Mouse (Mus musculus) small intestine, adult 2 months (tissue): ENCODE measurements at regions not wholly inside any gene's neighbourhood (a gene's known extent, or its start where the extent isn't known, plus 50 kb on each side); places are given as distances from the start of the nearest gene placed in this dataset.
A peak's percentile ranks its signal among the peaks of the same experiment; 100 is the strongest.

Experiments used
- H3K27ac ChIP-seq: fragments of 200-500 bp; 2 replicates; pipeline ENCODE4 v1.5.1; 2012; ENCODE audit warnings: low read depth, low read length, control low read depth, inconsistent platforms; ENCODE audit not compliant: insufficient read depth
- H3K27me3 ChIP-seq: fragments of 200-500 bp; 2 replicates; pipeline ENCODE4 v1.6.1; 2012; ENCODE audit warnings: mild to moderate bottlenecking, moderate library complexity, low read length, inconsistent platforms; ENCODE audit not compliant: control insufficient read depth, insufficient read depth
- H3K36me3 ChIP-seq: fragments of 200-500 bp; 2 replicates; pipeline ENCODE4 v1.6.1; 2012; ENCODE audit warnings: mild to moderate bottlenecking, low read length, control low read depth, inconsistent platforms; ENCODE audit not compliant: control insufficient read depth, insufficient read depth
- H3K4me1 ChIP-seq: fragments of 200-500 bp; 2 replicates; pipeline ENCODE4 v1.6.1; 2012; ENCODE audit warnings: low read length, inconsistent platforms, mixed read lengths; ENCODE audit not compliant: control insufficient read depth, insufficient read depth, insufficient read length
- H3K4me3 ChIP-seq: fragments of 200-500 bp; 2 replicates; pipeline ENCODE4 v1.5.1; 2012; ENCODE audit warnings: low read depth, mild to moderate bottlenecking, control low read depth, inconsistent platforms, low read length, moderate library complexity
- CTCF ChIP-seq: fragments of 200-500 bp; IDR thresholded peaks from 2 replicates; pipeline ENCODE4 v1.5.1; 2012; ENCODE audit warnings: low read depth, mild to moderate bottlenecking, control low read depth, inconsistent platforms, low read length, moderate library complexity, mixed read lengths; ENCODE audit not compliant: insufficient replicate concordance, insufficient read length; ENCODE audit errors: extremely low read depth
- POLR2A ChIP-seq: fragments of 200-500 bp; IDR thresholded peaks from 2 replicates; pipeline ENCODE4 v1.6.1; 2012; ENCODE audit warnings: low read depth, mild to moderate bottlenecking, control low read depth, inconsistent platforms, low read length, moderate library complexity
- WGBS: fragments of 180-500 bp; shearing (Covaris S2); methylation state at CpG from one replicate; pipeline ENCODE4 v1.1.7; 2018; 5-methylcytosine and 5-hydroxymethylcytosine counted together

- H3K4me3 ChIP-seq = no peak overlapping the region
- H3K27ac ChIP-seq = no peak overlapping the region
- 81% methylated on average over 8 of the region's 8 CpGs for WGBS
- no peaks in the 10 kb centered on the region for H3K27me3 ChIP-seq
- TF ChIP-seq CTCF (no peak), POLR2A (no peak)
- H3K36me3 ChIP-seq = no peaks in the 10 kb centered on the region
- H3K4me1 ChIP-seq = no peaks in the 10 kb centered on the region
These were observed 630.4 kb upstream of the A1bg start for GRCm38 (mm10) chr15:61553081-61553680.

- Histone ChIP-seq H3K4me3 (no peak overlapping the region), H3K27ac (no peak overlapping the region), H3K27me3 (no peaks in the 10 kb centered on the region), H3K36me3 (no peaks in the 10 kb centered on the region), H3K4me1 (no peaks in the 10 kb centered on the region)
- TF ChIP-seq POLR2A (no peak), CTCF (no peak)
- WGBS = 83% methylated on average over 5 of the region's 5 CpGs
These were observed 628.4 kb upstream of the A1bg start for GRCm38 (mm10) chr15:61551206-61551605.

- no peaks in the 10 kb centered on the region for H3K36me3 ChIP-seq
- TF ChIP-seq CTCF (no peak), POLR2A (no peak)
- 62% methylated on average over 4 of the region's 4 CpGs for WGBS
- H3K4me3 ChIP-seq = no peak overlapping the region
- no peaks in the 10 kb centered on the region for H3K4me1 ChIP-seq
- H3K27me3 ChIP-seq = no peaks in the 10 kb centered on the region
- no peak overlapping the region for H3K27ac ChIP-seq
These were observed 625.6 kb upstream of the A1bg start for GRCm38 (mm10) chr15:61548400-61548799.

DNA sequence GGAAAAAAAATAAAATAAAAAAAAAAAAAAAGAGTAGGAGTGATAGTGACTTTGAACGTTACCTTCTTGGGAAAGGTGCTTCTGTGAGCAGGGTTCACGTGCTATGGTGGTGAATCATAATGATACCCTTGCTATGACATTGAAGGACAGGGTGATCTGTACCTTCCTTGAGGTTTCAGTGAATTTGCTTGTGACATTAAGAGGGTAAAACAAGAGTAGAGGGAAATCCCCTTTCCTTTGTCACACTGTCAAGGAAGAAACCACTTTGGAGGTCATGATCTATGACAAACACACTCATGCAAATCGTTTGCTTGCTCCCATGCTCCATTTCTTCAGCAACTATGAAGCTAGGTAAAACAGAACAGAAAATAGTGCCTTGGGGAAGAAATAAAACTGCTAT is 623.8 kb upstream of the A1bg start:
- WGBS = 73% methylated on average over 3 of the region's 3 CpGs
- no peaks in the 10 kb centered on the region for H3K27me3 ChIP-seq
- H3K4me1 ChIP-seq = 0 out of 2 replicates have a peak, but pooled peaks cover 1% of the 10 kb centered on the region
- no peak overlapping the region for H3K27ac ChIP-seq
- no peaks in the 10 kb centered on the region for H3K36me3 ChIP-seq
- TF ChIP-seq POLR2A (no peak), CTCF (no peak)
- H3K4me3 ChIP-seq = no peak overlapping the region

DNA sequence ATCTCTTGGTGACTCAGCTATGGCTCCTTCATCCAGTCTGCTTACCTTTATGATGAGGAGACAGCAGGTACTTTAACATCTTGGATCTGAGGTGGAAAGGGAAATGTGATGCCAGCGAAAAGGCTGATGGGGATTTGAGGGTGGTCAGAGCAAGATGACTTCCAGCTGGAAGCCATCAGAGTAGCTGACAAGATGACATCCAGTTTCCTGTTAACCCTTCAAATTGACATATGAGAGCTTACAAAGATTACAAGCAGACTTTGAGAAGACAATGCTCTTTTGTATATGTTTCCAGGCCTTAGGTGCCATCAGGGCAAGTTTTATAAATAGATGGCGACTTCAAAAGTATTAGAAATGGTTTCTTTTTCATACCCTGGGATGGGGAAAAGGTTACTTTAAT is 621.3 kb upstream of the A1bg start:
- TF ChIP-seq CTCF = no peak
- Histone ChIP-seq H3K4me1 (peaks cover 5% of the 10 kb centered on the region; the same call in 1 of the 2 replicates), H3K27ac (no peak overlapping the region), H3K27me3 (no peaks in the 10 kb centered on the region), H3K36me3 (no peaks in the 10 kb centered on the region), H3K4me3 (no peak overlapping the region)
- 86% methylated on average over 2 of the region's 2 CpGs for WGBS

DNA sequence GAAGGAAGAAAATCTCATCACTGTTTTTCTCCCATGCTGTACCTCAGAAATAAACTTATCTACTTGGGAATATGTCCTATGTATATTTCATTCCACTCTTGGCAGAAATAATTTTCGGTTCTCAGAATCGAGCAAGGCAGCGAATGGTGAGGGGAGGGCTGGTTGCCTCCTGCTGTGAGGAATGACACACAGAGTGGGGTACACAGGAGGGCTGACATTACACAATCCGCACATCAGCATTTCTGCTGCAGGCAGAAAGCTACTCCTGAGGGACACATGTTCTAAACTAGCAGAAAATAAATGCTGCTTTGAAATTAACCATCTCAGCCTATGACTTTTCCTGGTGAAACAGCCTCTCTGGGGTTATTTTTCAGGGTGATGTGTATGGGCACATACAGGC is 618.8 kb upstream of the A1bg start:
- no peak for TF ChIP-seq POLR2A
- no peak for TF ChIP-seq CTCF

DNA sequence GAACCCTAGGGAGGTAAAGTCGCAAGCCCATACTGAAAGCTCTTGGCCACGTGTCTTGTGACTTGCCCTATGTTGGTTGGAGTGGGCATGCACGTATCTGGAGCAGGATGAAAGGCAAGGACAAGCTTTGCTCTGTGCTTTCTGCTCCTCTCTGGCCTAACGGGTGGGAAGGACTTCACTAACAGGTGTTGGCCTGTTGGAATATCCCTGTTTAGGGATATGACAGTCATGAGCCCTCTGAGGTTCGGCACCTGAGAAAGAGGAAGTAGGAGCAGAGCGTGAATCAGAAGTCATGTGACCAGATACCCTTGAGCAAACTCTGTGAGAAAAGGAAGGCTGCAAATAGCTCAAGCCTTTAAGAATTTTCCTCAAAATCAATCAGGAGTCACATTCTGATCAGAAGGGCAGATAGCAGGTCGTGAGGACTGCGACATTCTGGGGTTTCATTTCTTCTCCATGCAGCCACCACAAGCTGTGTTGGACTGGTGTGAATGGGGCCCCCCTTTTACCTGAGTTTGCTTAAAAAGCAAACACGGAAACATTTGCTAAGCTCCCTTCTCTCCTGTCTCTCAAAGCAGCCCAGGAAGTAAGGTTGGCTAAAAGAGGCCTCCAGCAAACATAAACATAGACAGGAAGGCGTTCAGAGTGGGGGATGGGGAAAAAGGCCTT is 618.1 kb upstream of the A1bg start:
- TF ChIP-seq POLR2A (no peak), CTCF (no peak)
- no peaks in the 10 kb centered on the region for H3K27me3 ChIP-seq
- peaks cover 7% of the 10 kb centered on the region; the same call in 1 of the 2 replicates for H3K4me1 ChIP-seq
- H3K4me3 ChIP-seq = no peak overlapping the region
- WGBS = 35% methylated on average over 10 of the region's 10 CpGs
- no peaks in the 10 kb centered on the region for H3K36me3 ChIP-seq
- peak overlapping the region; percentile 15; the same call in 1 of the 2 replicates for H3K27ac ChIP-seq

More for the DNA sequence above, 618.8 kb upstream of the A1bg start:
- H3K36me3 ChIP-seq = no peaks in the 10 kb centered on the region
- no peaks in the 10 kb centered on the region for H3K27me3 ChIP-seq
- no peak overlapping the region for H3K4me3 ChIP-seq
- peaks cover 5% of the 10 kb centered on the region; the same call in 1 of the 2 replicates for H3K4me1 ChIP-seq
- no peak overlapping the region for H3K27ac ChIP-seq
- 83% methylated on average over 4 of the region's 4 CpGs for WGBS
